ENCODE assay signal across 8 mouse cellular contexts in genomic region chr10:118141884-118142801, GRCm38 (mm10). TPM values are rescaled to one million over a fixed set of nuclear protein-coding genes. Genes with fewer than 3 reads are reported as not detected.
DNase-seq lines count a peak whose midpoint lies in the region; ATAC-seq and TF ChIP-seq lines count a peak whose summit lies in the region.

No protein-coding gene starts in this region.

- H3K4me1 ChIP-seq in testis, adult 2 months (ENCODE audit: control insufficient read depth, insufficient read depth, low read length): peaks cover 10% of the 10 kb centered on the region
- H3K4me1 ChIP-seq in midbrain, embryonic 12.5 days: peaks cover 11% of the 10 kb centered on the region

- H3K27ac ChIP-seq in testis, adult 2 months (ENCODE audit: control insufficient read depth, insufficient read depth, low read depth, low read length): peak overlapping the region; percentile 46
- peak overlapping the region; percentile 65 for H3K27ac ChIP-seq in midbrain, embryonic 12.5 days (replicated peaks)

- ATAC-seq in midbrain, embryonic 12.5 days (ENCODE audit: low FRiP score, low read depth): peak; percentile 82

- WGBS in midbrain, embryonic 12.5 days: under 1% methylated on average over 49 of the region's 53 CpGs

- no peaks in the 10 kb centered on the region for H3K9me3 ChIP-seq in midbrain, embryonic 12.5 days

- peak overlapping the region; percentile 84 for H3K4me3 ChIP-seq in testis, adult 2 months (ENCODE audit: control insufficient read depth, low read depth, low read length)
- peak overlapping the region; percentile 89 for H3K4me3 ChIP-seq in midbrain, embryonic 12.5 days

- no peak for TF ChIP-seq CTCF in testis, adult 2 months (IDR thresholded peaks at IDR 0.05; ENCODE audit: control insufficient read depth, insufficient read depth, insufficient replicate concordance, low read depth, low read length)

- H3K27me3 ChIP-seq in testis, adult 2 months (ENCODE audit: control insufficient read depth, insufficient read depth, low read length): no peaks in the 10 kb centered on the region
- no peaks in the 10 kb centered on the region for H3K27me3 ChIP-seq in midbrain, embryonic 12.5 days

- H3K9ac ChIP-seq in midbrain, embryonic 12.5 days (replicated peaks): peak overlapping the region; percentile 74

- H3K4me2 ChIP-seq in midbrain, embryonic 12.5 days (replicated peaks): peak overlapping the region; percentile 71

- H3K36me3 ChIP-seq in testis, adult 2 months (ENCODE audit: control insufficient read depth, insufficient read depth, low read length): no peaks in the 10 kb centered on the region
- H3K36me3 ChIP-seq in midbrain, embryonic 12.5 days: peaks cover 12% of the 10 kb centered on the region

- TF ChIP-seq POLR2A in testis, adult 2 months (IDR thresholded peaks at IDR 0.05; ENCODE audit: control insufficient read depth, low read depth, low read length): no peak

- peak; percentile 29 for DNase-seq in cerebellum, adult 8-10 months
- no peak for DNase-seq in cerebellum, adult 18-20 months
- DNase-seq in testis, postnatal 14 days (ENCODE audit: low spot score): no peak
- peak; percentile 23 to 36 for DNase-seq in layer of hippocampus, adult 8-10 months (ENCODE audit: low spot score in 2 of 2)
- no peak for DNase-seq in ovary, postnatal 10 days (ENCODE audit: low spot score)
- no peak for DNase-seq in embryo, embryonic 9.5 days (ENCODE audit: extremely low spot score)

RNA-seq across cellular contexts. Expression of gene Mdm1, which starts 0.5 kb away (rescaled TPM):
- polyA plus RNA-seq in testis, adult 2 months (2012; rRNA removed): 45.0 and 52.4 TPM in 2 replicates
- 10 to 100 TPM in 3 of 4 experiments, 1 to 10 TPM in 1; 8.2 to 13.1 (median 10.8) TPM for total RNA-seq in layer of hippocampus, adult 8-10 months (2022)
- polyA plus RNA-seq in midbrain, embryonic 12.5 days (2016; fragmentation: Nextera tagmentation; extraction: Ambion mirVana): 64.9 and 66.8 TPM in 2 replicates

Comparison
In these comparisons a context has a peak if more than half of its experiments do, and no peak if none do; other contexts are left out.
1. DNase-seq: peak in cerebellum, adult 8-10 months (single experiment) and layer of hippocampus, adult 8-10 months (2 of 2); none in cerebellum, adult 18-20 months (0 of 2), testis, postnatal 14 days (single experiment), ovary, postnatal 10 days (single experiment) and embryo, embryonic 9.5 days (single experiment).